Mouse (Mus musculus): Measurements from ENCODE around the gene Sun2.

GRCm38 (mm10) chr15:79740739-79741138 lies 1.6 kb downstream of the Sun2 start:
- TF ChIP-seq CTCF (conservative IDR thresholded peaks at IDR 0.05; ENCODE audit: insufficient read depth, insufficient read length, low read depth, low read length) (no peak), POLR2A (IDR thresholded peaks at IDR 0.05; ENCODE audit: low read depth, low read length) (no peak)
